Mouse (Mus musculus) spleen, adult 2 months (tissue): ENCODE data around the gene Mpzl1.

Experiments used
- CTCF ChIP-seq: fragments of 200-500 bp; IDR thresholded peaks from 2 replicates; pipeline ENCODE4 v1.5.1; 2011; ENCODE audit warnings: mild to moderate bottlenecking, inconsistent platforms; ENCODE audit not compliant: insufficient read depth, insufficient read length, insufficient replicate concordance; ENCODE audit errors: extremely low read depth
- POLR2A ChIP-seq: fragments of 200-500 bp; IDR thresholded peaks from 2 replicates; pipeline ENCODE4 v1.6.1; 2011; ENCODE audit warnings: low read depth, low read length, inconsistent platforms

- TF ChIP-seq CTCF: no peak
- TF ChIP-seq POLR2A: no peak
These were observed 46.9 kb upstream of the Mpzl1 start for GRCm38 (mm10) chr1:165681045-165681794.
